27 mouse cellular contexts compared by ENCODE assay signal in genomic region chr3:36186510-36186909, GRCm38 (mm10). TPM values are rescaled to one million over a fixed set of nuclear protein-coding genes. Genes with fewer than 3 reads are reported as not detected.
DNase-seq lines count a peak whose midpoint lies in the region; ATAC-seq and TF ChIP-seq lines count a peak whose summit lies in the region.
"Had no signal": no experiment of that assay in that cellular context is flagged by ENCODE, and none has a peak within 500 bp of the region (broad histone marks: within the 10 kb centered on the region; RNA-seq: fewer than 3 reads in every experiment).

No protein-coding gene starts in this region.

- H3K4me3 ChIP-seq in heart, embryonic 15.5 days = no peak overlapping the region
- no peak overlapping the region for H3K4me3 ChIP-seq in heart, embryonic 16.5 days (ENCODE audit: low read length)
- H3K4me3 ChIP-seq in heart, postnatal 0 days (ENCODE audit: low read depth, low read length) = no peak overlapping the region
- H3K4me3 ChIP-seq in layer of hippocampus, adult 2 months = no peak overlapping the region

- no peak for TF ChIP-seq EP300 in heart, postnatal 0 days (IDR thresholded peaks at IDR 0.05; ENCODE audit: low read depth)

- H3K4me1 ChIP-seq in heart, embryonic 15.5 days (replicated peaks) = peaks cover 3% of the 10 kb centered on the region; the same call in 1 of the 2 replicates
- 0 out of 2 replicates have a peak, but pooled peaks cover 4% of the 10 kb centered on the region for H3K4me1 ChIP-seq in heart, embryonic 16.5 days (ENCODE audit: control insufficient read depth, insufficient read depth, low read length)
- 0 out of 2 replicates have a peak, but pooled peaks cover 5% of the 10 kb centered on the region for H3K4me1 ChIP-seq in heart, postnatal 0 days (ENCODE audit: control insufficient read depth, insufficient read depth)

- no peak for TF ChIP-seq CTCF in heart, postnatal 0 days (IDR thresholded peaks at IDR 0.05; ENCODE audit: low read depth)
- no peak for TF ChIP-seq CTCF in layer of hippocampus, adult 2 months (conservative IDR thresholded peaks at IDR 0.05)

- no peak overlapping the region for H3K9ac ChIP-seq in heart, embryonic 15.5 days
- no peak overlapping the region for H3K9ac ChIP-seq in heart, embryonic 16.5 days (ENCODE audit: low read length)
- no peak overlapping the region for H3K9ac ChIP-seq in heart, postnatal 0 days (replicated peaks; ENCODE audit: low read depth, low read length)

- H3K27me3 ChIP-seq in heart, embryonic 15.5 days = 0 out of 2 replicates have a peak, but pooled peaks cover 5% of the 10 kb centered on the region
- no peaks in the 10 kb centered on the region for H3K27me3 ChIP-seq in heart, embryonic 16.5 days (ENCODE audit: control insufficient read depth, insufficient read depth, low read length)
- no peaks in the 10 kb centered on the region for H3K27me3 ChIP-seq in heart, postnatal 0 days (ENCODE audit: control insufficient read depth, insufficient read depth, low read length)
- H3K27me3 ChIP-seq: CH12.LX had no signal

- H3K27ac ChIP-seq in heart, embryonic 15.5 days = no peak overlapping the region
- no peak overlapping the region for H3K27ac ChIP-seq in heart, embryonic 16.5 days (ENCODE audit: low read length)
- no peak overlapping the region for H3K27ac ChIP-seq in heart, postnatal 0 days (ENCODE audit: low read depth)
- H3K27ac ChIP-seq in layer of hippocampus, adult 2 months = 0 out of 2 replicates have a peak overlapping the region, but pooled peaks have one; percentile 23

- no peak overlapping the region for H3K4me2 ChIP-seq in heart, embryonic 15.5 days
- H3K4me2 ChIP-seq in heart, embryonic 16.5 days (ENCODE audit: low read depth, low read length) = 0 out of 2 replicates have a peak overlapping the region, but pooled peaks have one; percentile 0
- H3K4me2 ChIP-seq in heart, postnatal 0 days (ENCODE audit: low read depth, low read length) = peak overlapping the region; percentile 2; the same call in 1 of the 2 replicates

- 54% methylated on average over 4 of the region's 4 CpGs for WGBS in heart, embryonic 15.5 days
- 54% methylated on average over 4 of the region's 4 CpGs for WGBS in heart, embryonic 16.5 days
- WGBS in heart, postnatal 0 days = 45% methylated on average over 4 of the region's 4 CpGs

- H3K36me3 ChIP-seq in heart, embryonic 15.5 days = no peaks in the 10 kb centered on the region
- no peaks in the 10 kb centered on the region for H3K36me3 ChIP-seq in heart, embryonic 16.5 days (ENCODE audit: control insufficient read depth, insufficient read depth)
- no peaks in the 10 kb centered on the region for H3K36me3 ChIP-seq in heart, postnatal 0 days (replicated peaks; ENCODE audit: control insufficient read depth, insufficient read depth, low read length)
- H3K36me3 ChIP-seq: G1E had no signal

- peak; percentile 62; the same call in 1 of the 2 replicates for ATAC-seq in heart, embryonic 15.5 days (replicated peaks; ENCODE audit: insufficient number of reproducible peaks, insufficient read depth, low FRiP score, low read depth)
- peak; percentile 37; the same call in 1 of the 2 replicates for ATAC-seq in heart, embryonic 16.5 days (replicated peaks; ENCODE audit: extremely low read depth, insufficient read depth, low FRiP score)
- ATAC-seq in heart, postnatal 0 days (ENCODE audit: insufficient read depth, low read depth) = peak; percentile 63
- ATAC-seq: activated CD4-positive, CD25-positive, alpha-beta regulatory T cell, adult 4 months; CD4-positive, CD25-positive, alpha-beta regulatory T cell, adult 4 months; Patski had no signal

- intact Hi-C loops in heart, postnatal 14 days (cut with DNase I) = no loop called here

- no peaks in the 10 kb centered on the region for H3K9me3 ChIP-seq in heart, embryonic 15.5 days (replicated peaks)
- H3K9me3 ChIP-seq in heart, embryonic 16.5 days (replicated peaks; ENCODE audit: control insufficient read depth, low read length) = no peaks in the 10 kb centered on the region
- H3K9me3 ChIP-seq in heart, postnatal 0 days (replicated peaks; ENCODE audit: control insufficient read depth, low read length) = no peaks in the 10 kb centered on the region
- H3K9me3 ChIP-seq: G1E had no signal

- no peak for DNase-seq in heart, postnatal 14 days
- DNase-seq in heart, postnatal 4 days = no peak
- DNase-seq in heart, postnatal 0 days (ENCODE audit: low spot score) = peak; percentile 16
- no peak for DNase-seq in heart, adult 8-10 months (ENCODE audit: low spot score)
- DNase-seq in layer of hippocampus, adult 2 months (ENCODE audit: low spot score in 2 of 2) = no peak
- DNase-seq in layer of hippocampus, adult 18-20 months (ENCODE audit: low spot score in 2 of 2) = no peak
- DNase-seq: adrenal gland, adult 2 months; adrenal gland, adult 8-10 months; adrenal gland, postnatal 10 days; adrenal gland, postnatal 14 days; adrenal gland, postnatal 25 days; adrenal gland, postnatal 36 days; B cell, adult 2 months; cerebellum, adult 11 months; cerebellum, adult 11-12 months had no signal

RNA-seq across cellular contexts. Expression of gene Qrfpr, which starts 35.6 kb away (rescaled TPM):
- 0.11 and 0.16 TPM in 2 replicates for polyA plus RNA-seq in heart, embryonic 15.5 days (2015; fragmentation: Nextera tagmentation; extraction: Ambion mirVana)
- not detected for total RNA-seq in heart, postnatal 14 days (2021)
- 0.24 and 0.95 TPM in 2 replicates for polyA plus RNA-seq in heart, embryonic 16.5 days (2015; fragmentation: Nextera tagmentation; extraction: Ambion mirVana)
- total RNA-seq in heart, postnatal 4 days (2021) = not detected
- total RNA-seq in heart, postnatal 0 days (2014; rRNA removed; ENCODE audit: low replicate concordance) = not detected in 2 replicates
- 0.25 and 0.30 TPM in 2 replicates for polyA plus RNA-seq in heart, postnatal 0 days (2015; fragmentation: Nextera tagmentation; extraction: Ambion mirVana)
- not detected for total RNA-seq in heart, adult 8-10 months (2022)
- 1 to 10 TPM in 1 of 2 experiments, under 1 TPM in 1; 0.92 to 1.1 TPM for total RNA-seq in layer of hippocampus, adult 2 months (2021)
- 1 to 10 TPM in 1 of 2 experiments, under 1 TPM in 1; 0.86 to 1.2 TPM for total RNA-seq in layer of hippocampus, adult 18-20 months (2021)
- total RNA-seq: adrenal gland, adult 18-20 months; adrenal gland, adult 2 months; adrenal gland, adult 8-10 months; adrenal gland, postnatal 10 days; adrenal gland, postnatal 14 days; adrenal gland, postnatal 25 days; adrenal gland, postnatal 36 days; adrenal gland, postnatal 4 days; CH12.LX; ES-E14; MEL had no signal
- polyA plus RNA-seq: activated CD4-positive, CD25-positive, alpha-beta regulatory T cell, adult 4 months; adrenal gland, adult 2 months; C2C12; CD4-positive, CD25-positive, alpha-beta regulatory T cell, adult 4 months; G1E; Patski had no signal

RNA-seq across cellular contexts. Expression of gene D3Ertd254e, which starts 35.7 kb away (rescaled TPM):
- 3.8 and 4.3 TPM in 2 replicates for polyA plus RNA-seq in heart, embryonic 15.5 days (2015; fragmentation: Nextera tagmentation; extraction: Ambion mirVana)
- 1 to 10 TPM; 4.3 to 4.4 TPM for total RNA-seq in heart, postnatal 14 days (2021)
- polyA plus RNA-seq in heart, embryonic 16.5 days (2015; fragmentation: Nextera tagmentation; extraction: Ambion mirVana) = 4.6 and 5.6 TPM in 2 replicates
- total RNA-seq in heart, postnatal 4 days (2021) = 1 to 10 TPM; 6.4 to 7.6 TPM
- 4.1 and 4.9 TPM in 2 replicates for total RNA-seq in heart, postnatal 0 days (2014; rRNA removed; ENCODE audit: low replicate concordance)
- polyA plus RNA-seq in heart, postnatal 0 days (2015; fragmentation: Nextera tagmentation; extraction: Ambion mirVana) = 3.0 and 3.4 TPM in 2 replicates
- total RNA-seq in heart, adult 8-10 months (2022) = 1 to 10 TPM; 3.0 to 4.7 (median 4.1) TPM
- total RNA-seq in layer of hippocampus, adult 2 months (2021) = 10 to 100 TPM; 16.2 to 18.9 TPM
- total RNA-seq in layer of hippocampus, adult 18-20 months (2021) = 10 to 100 TPM; 15.9 to 17.6 TPM
